Mouse (Mus musculus) central nervous system, embryonic 18 days (tissue): ENCODE data around the gene Nelfcd. TPM values are rescaled to one million over a fixed set of nuclear protein-coding genes. Genes with fewer than 3 reads are reported as not detected.

Experiments
- polyA plus RNA-seq: library from polyadenylated mRNA; depleted of rRNA; stranded (reverse); fragments of >200 nt; gene quantifications from 2 replicates; pipeline ENCODE4 v1.2.3, GENCODE M21; 2012; rRNA removed

Nelfcd gene
- polyA plus RNA-seq, result 76.6 and 77.9 TPM in 2 replicates

DNA sequence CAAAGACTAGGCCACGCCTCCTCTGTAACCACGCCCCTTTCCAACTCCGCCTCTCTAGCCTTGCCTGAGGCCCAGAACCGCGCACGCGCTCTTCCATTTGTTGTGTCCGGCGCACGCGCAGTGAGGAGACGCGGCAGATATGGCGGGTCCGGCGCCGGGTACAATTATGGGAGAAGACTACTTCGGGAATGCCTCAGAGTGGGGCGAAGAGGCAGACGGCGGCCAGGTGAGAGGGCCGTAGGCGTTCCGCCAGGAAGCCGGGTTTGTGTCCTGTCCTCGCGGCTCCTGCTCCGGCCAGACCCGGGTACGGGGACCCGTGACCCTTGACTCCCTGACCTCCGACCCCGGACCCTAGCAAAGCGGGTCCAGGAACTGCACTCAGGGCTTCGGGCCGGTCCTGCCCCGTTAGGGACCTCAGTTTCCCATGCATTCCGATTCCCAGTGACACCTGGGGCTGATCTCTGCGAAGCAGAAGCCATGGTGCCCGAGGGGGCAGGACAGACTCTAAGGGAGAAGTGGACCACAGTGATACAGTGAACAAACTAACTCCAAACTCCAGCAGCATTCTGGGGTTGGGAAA is at the start of gene Nelfcd:
Gene Nelfcd, plus strand, starts transcription at position 74 of the 580 bp plus-strand sequence.

DNA sequence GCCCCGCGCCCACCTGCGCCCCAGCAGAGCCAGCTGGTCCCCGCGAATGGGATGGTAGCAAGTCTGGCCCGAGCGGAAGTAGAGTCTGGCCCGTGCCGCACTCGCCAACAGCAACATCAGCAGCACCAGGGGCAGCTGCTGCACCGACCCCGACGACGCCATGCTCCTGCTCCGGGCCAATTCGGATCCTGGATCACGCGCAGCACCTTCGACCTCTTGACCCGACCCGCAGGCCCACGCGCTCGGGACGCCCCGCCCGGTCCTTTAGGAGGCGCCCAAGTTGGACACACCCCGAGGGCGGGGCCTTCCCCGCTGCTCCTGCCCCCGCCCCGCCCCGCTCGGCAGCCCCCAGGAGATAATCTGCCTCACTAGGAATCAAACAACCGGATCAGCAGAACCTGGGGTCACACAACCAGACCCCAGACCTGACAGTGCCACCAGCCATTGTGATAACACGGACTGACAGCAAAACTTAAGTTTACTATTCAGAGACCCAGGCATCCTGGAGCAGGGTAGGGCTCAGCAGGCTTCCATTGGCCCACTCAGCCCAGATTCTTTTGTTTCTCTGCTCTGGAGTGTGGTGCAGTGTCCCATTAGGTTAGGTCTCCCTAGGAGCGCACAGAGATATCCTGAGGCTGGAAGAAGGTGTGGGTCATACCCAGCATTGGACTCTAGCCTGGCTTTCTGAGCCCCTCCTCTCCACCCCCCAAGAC is 23.3 kb downstream of the Nelfcd start, which contains the start of gene Ctsz:
Gene Ctsz, minus strand, starts transcription at position 303 of the 713 bp plus-strand sequence.

DNA sequence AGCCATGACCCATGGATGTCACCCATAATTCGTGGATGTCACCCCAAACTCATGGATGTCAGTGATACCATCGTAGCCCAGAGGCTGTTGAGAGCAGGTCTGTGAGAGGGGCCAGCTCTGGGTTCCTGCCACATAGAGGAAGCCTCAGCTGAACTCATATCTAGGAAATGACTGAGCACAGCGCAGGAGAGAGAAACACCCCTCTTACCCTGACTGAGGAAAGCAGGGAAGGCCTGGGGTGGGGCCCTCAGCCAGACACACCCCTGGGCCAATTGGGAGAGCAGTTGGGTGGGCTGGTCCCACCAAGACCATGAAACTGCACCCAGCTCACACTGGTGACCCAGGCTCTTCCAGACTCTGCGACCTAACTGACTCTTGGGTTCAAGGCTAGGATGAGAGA is 34.7 kb downstream of the Nelfcd start, which contains the start of gene Tubb1:
Gene Tubb1, plus strand, starts transcription at position 343 of the 400 bp plus-strand sequence.

GRCm38 (mm10) chr2:174463789-174464523 is 48.4 kb downstream of the Nelfcd start, which contains the start of gene Atp5e:
Gene Atp5e, minus strand, starts transcription at chr2:174464105.

DNA sequence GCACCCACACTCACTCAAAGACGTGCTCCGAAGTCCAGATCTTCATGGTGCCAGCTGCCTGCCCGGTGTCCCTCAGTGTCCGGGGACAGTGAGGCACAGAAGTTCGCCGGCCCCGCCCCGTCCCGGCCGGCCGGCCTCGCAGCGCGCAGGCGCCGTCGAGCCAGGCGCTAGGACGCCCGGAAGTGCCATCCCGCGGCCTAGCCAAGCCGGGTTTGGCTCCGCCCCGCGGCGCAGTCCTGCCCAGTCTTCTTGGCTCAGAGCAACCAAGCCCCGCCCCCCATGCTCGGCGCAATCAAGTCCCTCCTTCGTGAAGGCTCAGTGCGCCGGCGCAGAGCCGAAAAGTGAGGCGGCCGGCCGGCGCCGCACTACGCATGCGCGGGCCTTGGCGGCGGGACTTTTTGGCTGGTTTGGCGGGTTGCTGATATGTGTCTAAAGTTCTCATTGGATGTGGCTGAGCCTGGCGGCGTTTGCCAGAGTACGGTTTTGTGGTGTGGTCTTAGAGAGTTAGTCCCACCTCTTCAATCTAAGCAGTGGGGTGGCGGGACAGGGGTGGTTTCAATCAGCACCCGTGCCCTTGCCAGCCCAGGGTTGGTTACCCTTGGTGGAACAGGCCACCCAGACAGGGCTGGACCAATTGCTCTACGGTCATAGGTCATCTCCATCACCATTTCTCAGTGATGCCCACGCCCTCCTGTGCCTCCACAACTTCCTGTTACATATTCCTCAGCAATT is 57.4 kb downstream of the Nelfcd start, which contains the start of gene Prelid3b:
Gene Prelid3b, minus strand, starts transcription at position 264 of the 732 bp plus-strand sequence.

Other genes with a start within 250 kb of the Nelfcd start
- 2,124 and 2,129 TPM in 2 replicates for gene Gnas, start 131.5 kb upstream of the Nelfcd start, polyA plus RNA-seq
- gene Gm20721, start 69.1 kb upstream of the Nelfcd start, polyA plus RNA-seq, result 3.5 and 3.7 TPM in 2 replicates
- gene Ctsz, start 23.2 kb downstream of the Nelfcd start, polyA plus RNA-seq, result 61.5 and 66.0 TPM in 2 replicates
- 0.08 and 0.12 TPM in 2 replicates for gene Tubb1, start 34.9 kb downstream of the Nelfcd start, polyA plus RNA-seq
- 447 and 512 TPM in 2 replicates for gene Atp5e, start 48.3 kb downstream of the Nelfcd start, polyA plus RNA-seq
- gene Prelid3b, start 57.3 kb downstream of the Nelfcd start, polyA plus RNA-seq, result 95.1 and 99.4 TPM in 2 replicates
- 0.03 and 0.04 TPM in 2 replicates for gene Zfp831, start 227.7 kb downstream of the Nelfcd start, polyA plus RNA-seq